Mouse (Mus musculus): ENCODE results near the gene Tecr. TPM values are rescaled to one million over a fixed set of nuclear protein-coding genes. Genes with fewer than 3 reads are reported as not detected.
"Not testable (repeated sequence)": the region's sequence is repeated elsewhere in the genome, so short reads cannot be mapped to it uniquely, and the experiment has no call there.

Gene Tecr
- total RNA-seq, 2 experiments from 2014 or later, result 77.4 to 150 TPM

GRCm38 (mm10) chr8:83588886-83589285, 18.9 kb downstream of the Tecr start:
- no peak for ATAC-seq (replicated peaks; ENCODE audit: low FRiP score, poor library complexity, severe bottlenecking)

GRCm38 (mm10) chr8:83587644-83588043, 20.1 kb downstream of the Tecr start:
- ATAC-seq (replicated peaks; ENCODE audit: low FRiP score, poor library complexity, severe bottlenecking), result no peak

GRCm38 (mm10) chr8:83585333-83585732, 22.4 kb downstream of the Tecr start:
- ATAC-seq (replicated peaks; ENCODE audit: low FRiP score, poor library complexity, severe bottlenecking), result no peak

- no peak for ATAC-seq (replicated peaks; ENCODE audit: low FRiP score, poor library complexity, severe bottlenecking)
Measured at GRCm38 (mm10) chr8:83584771-83585170, 23.0 kb downstream of the Tecr start.

GRCm38 (mm10) chr8:83583236-83583635, 24.5 kb downstream of the Tecr start:
- ATAC-seq (replicated peaks; ENCODE audit: low FRiP score, poor library complexity, severe bottlenecking), result no peak

- no peak for ATAC-seq (replicated peaks; ENCODE audit: low FRiP score, poor library complexity, severe bottlenecking)
Measured at GRCm38 (mm10) chr8:83582226-83582625, 25.5 kb downstream of the Tecr start.

- ATAC-seq (replicated peaks; ENCODE audit: low FRiP score, poor library complexity, severe bottlenecking), result no peak
Measured at GRCm38 (mm10) chr8:83580826-83581225, 26.9 kb downstream of the Tecr start.

GRCm38 (mm10) chr8:83579676-83580075, 28.1 kb downstream of the Tecr start:
- no peak for ATAC-seq (replicated peaks; ENCODE audit: low FRiP score, poor library complexity, severe bottlenecking)

- ATAC-seq (replicated peaks; ENCODE audit: low FRiP score, poor library complexity, severe bottlenecking), result no peak
Measured at GRCm38 (mm10) chr8:83578131-83579055, 29.4 kb downstream of the Tecr start.

GRCm38 (mm10) chr8:83577384-83577791, 30.4 kb downstream of the Tecr start:
- ATAC-seq (replicated peaks; ENCODE audit: low FRiP score, poor library complexity, severe bottlenecking), result no peak

- no peak for ATAC-seq (replicated peaks; ENCODE audit: low FRiP score, poor library complexity, severe bottlenecking)
Measured at GRCm38 (mm10) chr8:83576921-83577320, 30.9 kb downstream of the Tecr start.

GRCm38 (mm10) chr8:83576516-83576895, 31.3 kb downstream of the Tecr start:
- no peak for ATAC-seq (replicated peaks; ENCODE audit: low FRiP score, poor library complexity, severe bottlenecking)

- no peak for ATAC-seq (replicated peaks; ENCODE audit: low FRiP score, poor library complexity, severe bottlenecking)
Measured at GRCm38 (mm10) chr8:83575561-83576515, 31.9 kb downstream of the Tecr start.

GRCm38 (mm10) chr8:83574631-83575315, 33.0 kb downstream of the Tecr start:
- ATAC-seq (replicated peaks; ENCODE audit: low FRiP score, poor library complexity, severe bottlenecking), result no peak

GRCm38 (mm10) chr8:83573140-83573875, 34.5 kb downstream of the Tecr start:
- no peak for ATAC-seq (replicated peaks; ENCODE audit: low FRiP score, poor library complexity, severe bottlenecking)

GRCm38 (mm10) chr8:83572246-83572812, 35.4 kb downstream of the Tecr start:
- ATAC-seq (replicated peaks; ENCODE audit: low FRiP score, poor library complexity, severe bottlenecking), result no peak

GRCm38 (mm10) chr8:83571791-83572190, 36.0 kb downstream of the Tecr start:
- no peak for ATAC-seq (replicated peaks; ENCODE audit: low FRiP score, poor library complexity, severe bottlenecking)

GRCm38 (mm10) chr8:83571001-83571340, 36.8 kb downstream of the Tecr start:
- not testable (repeated sequence) for ATAC-seq (replicated peaks; ENCODE audit: low FRiP score, poor library complexity, severe bottlenecking)

Measured in erythroblast, adult 5-6 weeks (primary cell).